Mouse (Mus musculus) embryonic fibroblast, embryonic 13.5 days (primary cell): Measurements from ENCODE around the gene Pah. TPM values are rescaled to one million over a fixed set of nuclear protein-coding genes. Genes with fewer than 3 reads are reported as not detected.

Experiments used
- H3K27ac ChIP-seq: 2 replicates; pipeline ENCODE4 v1.5.1; 2012; ENCODE audit warnings: low read length, control low read depth, inconsistent platforms; ENCODE audit not compliant: insufficient read depth
- H3K4me1 ChIP-seq: 2 replicates; pipeline ENCODE4 v1.6.1; 2011; ENCODE audit warnings: low read length; ENCODE audit not compliant: control insufficient read depth, insufficient read depth
- H3K4me3 ChIP-seq: 2 replicates; pipeline ENCODE4 v1.5.1; 2011; ENCODE audit warnings: mild to moderate bottlenecking, control low read depth, low read length; ENCODE audit not compliant: insufficient read depth
- CTCF ChIP-seq: IDR thresholded peaks from 2 replicates; pipeline ENCODE4 v1.5.1; 2011; ENCODE audit warnings: mild to moderate bottlenecking, control low read depth, low read length, moderate library complexity, borderline replicate concordance; ENCODE audit not compliant: insufficient read depth
- POLR2A ChIP-seq: IDR thresholded peaks from 2 replicates; pipeline ENCODE4 v1.6.1; 2011; ENCODE audit warnings: low read depth, mild to moderate bottlenecking, control low read depth, low read length, moderate library complexity
- polyA plus RNA-seq: library from polyadenylated mRNA; stranded (reverse); fragments of >200 nt; gene quantifications from 2 replicates; pipeline ENCODE4 v1.2.4, GENCODE M21; 2011; ENCODE audit warnings: low read depth; ENCODE audit not compliant: missing spikeins, insufficient read length

Pah gene
- polyA plus RNA-seq, result not detected in 2 replicates

- TF ChIP-seq CTCF, result no peak
- TF ChIP-seq POLR2A, result no peak
- H3K4me3 ChIP-seq, result no peak within 1 kb of the TSS
- H3K4me1 ChIP-seq, result no peaks in the 10 kb centered on the region
- H3K27ac ChIP-seq, result no peak within 1 kb of the TSS
These were observed at the start of gene Pah for GRCm38 (mm10) chr10:87521646-87522045. Pah (plus strand) TSS chr10:87521795.

GRCm38 (mm10) chr10:87473475-87474131, 48.0 kb upstream of the Pah start:
- no peak overlapping the region for H3K4me3 ChIP-seq
- no peak for TF ChIP-seq POLR2A
- no peak for TF ChIP-seq CTCF
- no peak overlapping the region for H3K27ac ChIP-seq
- H3K4me1 ChIP-seq, result no peaks in the 10 kb centered on the region

- no peak for TF ChIP-seq POLR2A
- no peak for TF ChIP-seq CTCF
- no peaks in the 10 kb centered on the region for H3K4me1 ChIP-seq
- H3K27ac ChIP-seq, result no peak overlapping the region
- H3K4me3 ChIP-seq, result no peak overlapping the region
These were observed 46.6 kb upstream of the Pah start for GRCm38 (mm10) chr10:87474971-87475370.

GRCm38 (mm10) chr10:87477895-87478294, 43.7 kb upstream of the Pah start:
- no peaks in the 10 kb centered on the region for H3K4me1 ChIP-seq
- no peak for TF ChIP-seq POLR2A
- no peak for TF ChIP-seq CTCF
- H3K4me3 ChIP-seq, result no peak overlapping the region
- no peak overlapping the region for H3K27ac ChIP-seq

GRCm38 (mm10) chr10:87484831-87485720, 36.5 kb upstream of the Pah start:
- Histone ChIP-seq H3K27ac (no peak overlapping the region), H3K4me1 (no peaks in the 10 kb centered on the region), H3K4me3 (no peak overlapping the region)
- TF ChIP-seq POLR2A (no peak), CTCF (no peak)

GRCm38 (mm10) chr10:87485721-87486620, 35.6 kb upstream of the Pah start:
- no peak for TF ChIP-seq CTCF
- no peak for TF ChIP-seq POLR2A
- no peaks in the 10 kb centered on the region for H3K4me1 ChIP-seq
- H3K4me3 ChIP-seq, result no peak overlapping the region
- no peak overlapping the region for H3K27ac ChIP-seq

- no peaks in the 10 kb centered on the region for H3K4me1 ChIP-seq
- no peak for TF ChIP-seq POLR2A
- no peak for TF ChIP-seq CTCF
- H3K4me3 ChIP-seq, result no peak overlapping the region
- no peak overlapping the region for H3K27ac ChIP-seq
These were observed 33.0 kb upstream of the Pah start for GRCm38 (mm10) chr10:87488429-87489145.

- Histone ChIP-seq H3K4me1 (no peaks in the 10 kb centered on the region), H3K4me3 (no peak overlapping the region), H3K27ac (no peak overlapping the region)
- TF ChIP-seq CTCF (no peak), POLR2A (no peak)
These were observed 32.2 kb upstream of the Pah start for GRCm38 (mm10) chr10:87489246-87490009.

GRCm38 (mm10) chr10:87490328-87490727, 31.3 kb upstream of the Pah start:
- no peak for TF ChIP-seq POLR2A
- no peaks in the 10 kb centered on the region for H3K4me1 ChIP-seq
- H3K27ac ChIP-seq, result no peak overlapping the region

More at GRCm38 (mm10) chr10:87490328-87490727, 31.3 kb upstream of the Pah start:
- H3K4me3 ChIP-seq, result no peak overlapping the region
